Mouse (Mus musculus): ENCODE data around the gene Atxn7l1.

GRCm38 (mm10) chr12:33166712-33167111 is 19.2 kb downstream of the Atxn7l1 start:
- TF ChIP-seq E2F4 (IDR thresholded peaks at IDR 0.05; ENCODE audit: insufficient read depth) (no peak), TCF3 (IDR thresholded peaks at IDR 0.05; ENCODE audit: insufficient read length, low read depth) (no peak), POLR2A (IDR thresholded peaks at IDR 0.05; ENCODE audit: insufficient read length, low read depth) (no peak), USF1 (IDR thresholded peaks at IDR 0.05; ENCODE audit: low read depth) (no peak), CEBPB (IDR thresholded peaks at IDR 0.05; ENCODE audit: insufficient read depth, poor library complexity, severe bottlenecking) (no peak)

Measured in myocyte (in vitro differentiated cells).